Mouse (Mus musculus) left cerebral cortex, adult 11 months (tissue): ENCODE measurements at regions not wholly inside any gene's neighbourhood (a gene's known extent, or its start where the extent isn't known, plus 50 kb on each side); places are given as distances from the start of the nearest gene placed in this dataset.

Source experiments
- DNase-seq: peaks from one replicate; pipeline ENCODE4 v3.0.0; 2022; ENCODE audit warnings: low spot score

DNA sequence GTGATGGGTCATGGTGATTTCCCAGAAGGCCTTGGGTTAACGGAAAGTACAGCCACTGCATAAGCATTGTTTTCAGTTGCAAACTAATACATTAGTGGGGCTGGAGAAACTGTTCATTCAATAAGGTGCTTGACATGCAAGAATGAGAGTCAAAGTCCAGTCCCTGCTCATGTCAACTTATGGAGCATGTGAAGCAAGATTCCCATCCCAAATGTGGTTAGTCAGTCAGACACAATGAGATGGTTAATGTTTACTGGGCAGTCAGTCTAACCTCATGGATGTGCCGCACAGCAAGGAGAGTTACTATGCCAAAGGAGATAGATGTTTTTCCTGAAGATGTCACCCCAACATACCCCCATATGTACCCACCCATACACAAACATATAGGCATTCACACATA is 993.8 kb upstream of the Jmjd1c start:
- DNase-seq, result no peak

DNA sequence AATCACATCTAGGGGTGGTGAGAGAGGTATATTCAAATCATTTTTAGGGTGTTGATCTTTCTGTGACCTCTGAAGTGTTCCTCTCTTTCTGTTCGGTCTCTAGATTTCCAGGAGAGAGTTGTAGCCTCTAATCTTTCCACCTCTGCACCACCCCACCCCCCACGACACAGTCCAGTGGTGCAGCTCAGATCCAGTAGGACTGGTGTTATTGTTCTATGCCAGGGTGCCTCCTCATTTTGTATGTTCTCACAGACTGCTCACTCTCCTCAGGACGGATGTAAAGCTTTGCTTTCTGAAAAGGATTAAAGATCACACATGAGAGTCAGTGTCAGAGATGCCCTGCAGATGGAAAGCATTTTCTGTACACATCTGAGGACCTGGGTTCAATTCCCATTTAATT is 964.6 kb upstream of the Jmjd1c start:
- no peak for DNase-seq

DNA sequence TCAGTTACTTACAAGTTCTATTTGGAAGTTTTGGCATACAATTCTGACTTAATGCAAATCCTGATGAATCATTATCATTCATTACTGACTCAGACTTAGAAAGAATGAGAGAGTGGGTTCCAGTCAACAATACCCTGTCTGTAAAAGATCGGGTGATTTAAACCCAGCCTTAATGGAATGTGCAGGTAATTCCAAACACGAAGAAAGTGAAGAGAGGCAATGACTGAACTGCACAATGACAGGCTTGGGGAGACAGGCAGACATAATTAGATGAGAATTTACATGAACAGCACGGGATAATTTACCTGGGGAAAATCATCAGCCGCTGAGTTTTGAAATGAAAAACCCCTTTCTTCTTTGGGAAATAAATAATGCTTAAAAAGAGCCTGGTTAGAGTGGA is 963.9 kb upstream of the Jmjd1c start:
- DNase-seq, result no peak

DNA sequence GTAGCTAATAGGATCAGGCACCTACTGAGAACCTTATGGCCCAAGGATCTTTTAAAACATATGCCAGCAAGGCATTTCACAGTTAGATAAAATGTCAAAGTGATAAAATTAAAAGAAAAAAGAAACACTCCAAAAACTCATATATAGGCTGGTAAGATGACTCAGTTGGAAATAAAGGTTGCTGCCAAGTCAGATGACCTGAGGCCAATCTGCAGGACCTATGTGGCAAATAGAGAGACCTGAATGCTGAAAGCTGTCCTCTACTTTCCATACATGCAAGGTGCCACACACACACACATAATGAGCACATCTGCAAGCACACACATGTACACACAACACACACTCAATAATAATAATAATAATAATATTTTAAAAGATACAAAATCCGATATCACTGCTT is 953.5 kb upstream of the Jmjd1c start:
- no peak for DNase-seq

DNA sequence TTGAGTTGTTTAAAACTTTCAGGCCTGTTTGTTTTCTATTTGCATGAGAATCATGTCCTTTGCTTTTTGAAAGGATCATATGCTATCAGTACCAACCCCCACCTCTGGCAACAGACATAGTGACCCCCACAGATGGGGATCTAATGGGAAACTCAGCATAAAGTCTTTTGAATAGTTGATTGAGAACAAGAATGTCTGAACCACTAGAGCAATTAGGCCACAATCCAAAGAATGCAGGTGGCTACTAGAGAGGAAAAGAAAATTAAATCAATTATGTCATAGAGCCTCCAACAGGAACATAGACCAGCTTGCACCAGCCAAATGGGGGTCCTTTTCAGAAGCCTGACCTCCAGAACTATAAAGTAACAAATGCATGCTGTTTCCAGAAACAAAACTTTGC is 953.0 kb upstream of the Jmjd1c start:
- DNase-seq, result no peak

DNA sequence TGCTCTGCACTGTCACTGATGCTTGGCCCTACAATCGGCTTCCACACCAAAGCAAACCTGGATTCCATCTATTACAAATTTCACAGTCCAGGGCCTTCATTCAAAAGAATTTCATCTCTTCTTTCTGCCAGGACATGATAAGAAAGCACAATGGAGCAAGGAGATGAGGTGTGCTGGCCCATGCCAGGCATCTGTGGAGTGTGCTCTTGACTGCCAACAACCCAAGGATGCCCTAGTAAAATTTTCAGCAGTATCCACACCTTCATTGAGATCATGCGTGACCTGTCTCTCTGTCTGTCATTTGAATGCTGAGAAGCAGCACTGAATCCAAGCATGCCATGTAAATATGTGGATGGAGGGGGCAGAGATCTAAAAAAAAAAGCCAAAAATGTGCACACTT is 945.0 kb upstream of the Jmjd1c start:
- no peak for DNase-seq

DNA sequence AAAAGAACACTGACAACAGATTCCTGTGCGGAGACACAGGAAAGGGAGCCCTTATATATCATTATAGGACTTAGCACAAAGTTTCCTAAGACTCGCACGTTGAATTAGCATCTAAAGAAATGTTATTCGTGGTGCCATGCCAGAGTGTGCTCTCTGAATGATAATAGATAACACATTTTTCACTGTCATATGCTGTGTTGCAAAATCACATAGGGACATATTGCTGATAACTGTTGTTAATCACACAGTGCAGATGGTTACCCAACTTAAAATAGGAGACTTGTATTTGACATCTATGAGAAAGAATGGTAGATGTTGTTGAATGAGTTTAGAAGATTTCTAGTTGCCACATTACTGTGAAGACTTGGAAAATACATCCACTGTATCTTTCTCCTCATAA is 943.1 kb upstream of the Jmjd1c start:
- no peak for DNase-seq

DNA sequence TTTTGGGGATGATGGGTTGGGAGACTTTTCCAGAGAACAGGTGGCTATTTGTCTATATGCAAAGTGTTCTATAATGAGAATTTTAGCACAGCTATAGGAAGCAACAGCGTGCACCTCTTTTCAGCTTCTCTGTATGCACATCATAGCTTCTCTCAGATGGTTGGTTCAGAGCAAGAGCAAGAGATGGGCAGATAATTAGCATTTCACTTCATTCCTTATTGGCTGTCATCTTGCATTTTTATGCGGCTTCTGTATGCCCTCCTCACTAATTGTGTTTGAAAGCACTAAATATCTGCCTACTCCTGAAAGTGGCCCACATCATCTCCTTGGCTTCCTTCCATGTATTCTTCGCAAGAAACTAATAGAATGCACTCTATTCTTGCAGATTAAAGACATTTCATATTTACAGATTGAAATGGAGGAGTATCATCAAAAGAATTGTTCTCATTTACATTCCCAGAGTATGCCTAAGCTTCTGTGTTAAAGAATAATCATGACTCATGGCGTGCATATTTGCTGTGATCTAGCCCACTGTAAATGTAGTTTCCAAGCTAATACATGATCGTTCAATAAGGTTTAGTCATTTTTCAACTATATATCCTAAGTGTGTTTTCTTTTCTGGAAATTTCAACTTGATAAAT is 934.9 kb upstream of the Jmjd1c start:
- DNase-seq, result no peak

DNA sequence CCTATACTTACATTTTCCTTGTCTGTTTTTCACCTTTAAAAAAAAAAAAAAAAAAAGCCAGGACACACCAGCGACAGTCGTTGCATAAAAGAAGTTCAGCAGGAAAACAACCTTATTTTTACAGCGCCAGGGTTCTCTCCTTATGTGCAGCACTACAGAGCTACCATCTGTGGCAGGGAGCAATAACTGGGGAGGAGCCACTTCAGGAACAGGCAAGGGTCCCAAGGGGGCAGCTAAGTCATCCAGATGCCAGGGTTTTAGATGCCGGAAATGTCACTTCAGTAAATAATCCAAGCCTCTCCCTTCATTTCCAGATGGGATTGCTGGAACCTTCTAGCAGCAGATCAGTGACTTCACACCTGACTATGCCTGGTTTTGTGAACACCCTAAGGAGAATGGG is 923.1 kb upstream of the Jmjd1c start:
- no peak for DNase-seq

DNA sequence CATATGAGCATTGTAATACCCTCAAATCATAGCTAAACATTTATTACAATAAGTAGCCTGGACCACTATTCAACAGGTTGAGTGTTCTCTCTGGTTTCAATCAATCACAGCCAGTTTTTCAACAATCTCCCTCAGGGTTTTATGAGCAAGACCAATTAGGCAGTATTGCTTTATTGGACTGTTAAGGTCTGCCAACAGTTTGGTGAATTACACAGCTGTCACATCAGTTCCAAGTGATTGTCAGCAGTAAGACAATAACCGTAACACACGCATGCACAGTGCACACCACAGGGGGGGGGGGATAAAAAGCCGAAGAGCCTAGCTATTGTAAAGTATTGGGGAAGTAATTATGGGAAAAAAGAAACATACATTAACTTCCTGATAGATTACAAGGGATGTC is 918.6 kb upstream of the Jmjd1c start:
- no peak for DNase-seq

DNA sequence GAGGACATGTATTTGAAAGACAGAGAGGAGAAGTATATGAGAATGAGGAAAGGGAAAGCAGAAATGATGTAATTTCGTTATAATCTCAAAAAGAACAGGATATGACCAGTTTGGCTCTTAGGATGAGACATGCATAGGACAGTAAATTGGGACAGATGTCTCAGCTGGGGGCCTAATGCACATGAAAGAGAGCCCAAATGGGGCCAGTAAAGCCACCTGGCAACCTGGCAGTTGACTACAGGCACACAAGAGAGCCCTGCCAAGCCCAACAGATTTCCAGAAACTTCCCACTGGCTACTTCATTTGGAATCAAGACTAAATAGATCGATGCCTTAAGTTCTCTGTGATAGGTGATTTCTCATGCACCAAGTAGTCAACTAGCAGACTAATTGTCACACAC is 914.7 kb upstream of the Jmjd1c start:
- no peak for DNase-seq

DNA sequence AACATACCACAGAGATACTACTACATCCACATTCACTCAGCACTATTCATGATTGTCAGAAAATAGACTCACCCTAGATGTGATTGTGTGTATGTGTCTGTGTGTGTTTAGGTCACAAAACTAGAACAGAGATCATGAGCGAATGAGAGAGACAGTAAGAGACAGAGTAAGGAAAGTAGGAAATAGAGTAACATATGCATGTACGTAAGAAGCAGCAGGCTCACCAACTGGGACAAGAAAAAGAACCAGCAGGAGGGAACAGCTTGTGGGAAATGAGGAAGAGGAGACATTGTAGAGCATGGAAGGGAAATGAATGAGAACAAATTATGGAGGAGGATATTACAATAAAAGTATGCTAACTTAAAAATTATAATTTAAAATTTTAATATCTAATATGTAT is 912.9 kb upstream of the Jmjd1c start:
- no peak for DNase-seq

DNA sequence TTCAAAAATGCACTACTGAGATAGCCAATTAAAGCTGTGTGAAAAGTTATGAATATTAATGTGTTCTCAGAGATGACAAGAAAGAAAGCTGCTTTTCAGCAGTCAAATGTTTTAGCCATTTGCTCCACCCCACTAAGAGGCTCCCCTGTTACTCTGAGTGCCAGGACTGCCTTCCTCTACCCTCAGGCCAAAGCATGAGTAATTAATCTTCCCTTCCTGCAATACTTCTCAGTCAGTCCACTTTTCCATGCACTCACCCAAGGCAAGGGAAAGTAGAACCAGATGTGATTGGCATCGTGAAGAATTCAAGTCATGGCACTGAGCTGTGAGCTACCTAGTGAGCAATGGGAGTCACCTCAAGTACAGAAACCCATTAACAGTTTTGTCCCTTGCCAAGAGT is 908.9 kb upstream of the Jmjd1c start:
- DNase-seq, result no peak

DNA sequence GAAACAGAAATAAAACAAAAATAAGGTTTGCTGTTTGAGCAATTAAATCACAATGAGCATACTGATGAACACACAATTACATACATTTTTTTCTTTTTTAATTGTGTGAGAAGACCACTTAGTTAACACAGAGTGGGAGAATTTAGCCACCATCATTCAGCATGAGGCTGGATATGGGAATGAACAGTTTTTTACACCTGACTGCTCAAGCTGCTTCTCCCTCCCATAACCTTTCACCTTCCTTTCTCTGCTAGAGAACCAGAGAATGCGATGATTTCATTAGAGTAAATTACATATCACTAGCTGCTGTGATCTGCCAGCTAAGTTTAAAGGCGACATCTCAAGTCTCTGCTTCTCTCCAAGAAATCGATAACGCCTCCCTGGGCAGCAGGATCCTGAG is 894.8 kb upstream of the Jmjd1c start:
- no peak for DNase-seq

DNA sequence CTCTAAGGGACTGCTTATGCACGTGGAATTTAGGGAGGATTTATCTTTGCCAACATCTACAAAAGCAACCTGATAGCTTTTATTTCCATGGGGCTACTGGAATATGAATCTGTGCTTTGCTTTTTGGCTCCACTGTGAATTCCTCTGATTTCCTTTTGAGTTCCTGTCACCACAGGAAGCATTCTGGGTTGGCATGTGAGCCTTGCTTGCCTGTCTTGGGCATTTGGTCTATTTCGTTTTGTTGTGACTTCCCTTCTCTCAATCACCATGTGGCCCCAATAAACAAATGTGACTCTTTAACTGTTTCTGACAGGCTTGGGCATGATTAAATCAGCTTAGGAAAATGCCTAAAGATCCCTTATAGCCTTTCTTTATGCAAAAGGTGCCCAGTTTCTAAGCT is 867.8 kb upstream of the Jmjd1c start:
- no peak for DNase-seq

DNA sequence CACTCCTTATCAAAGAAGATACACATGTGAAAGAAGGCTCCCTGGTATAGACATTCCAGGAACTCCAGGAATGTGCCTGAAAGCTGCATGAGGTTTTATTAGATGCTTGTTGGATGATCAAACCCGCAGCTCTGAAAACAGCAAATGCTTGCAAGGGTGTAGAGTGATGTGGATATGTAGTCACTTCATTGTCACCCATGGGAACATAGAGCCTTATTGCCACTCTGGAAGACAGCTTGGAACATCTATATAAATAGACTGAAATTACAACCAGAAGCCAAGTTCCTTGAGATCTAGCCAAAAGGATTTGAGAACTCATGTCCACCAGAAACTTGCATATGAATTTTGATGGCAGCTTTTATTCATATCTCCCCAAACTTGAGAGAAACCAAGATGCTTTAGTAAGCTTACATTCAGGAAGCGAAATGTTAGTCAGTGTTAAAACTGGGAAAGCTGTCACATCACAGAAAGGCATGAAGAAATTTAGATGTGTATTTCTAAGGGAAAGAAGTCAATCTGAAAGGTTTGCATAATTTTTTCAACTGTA is 861.5 kb upstream of the Jmjd1c start:
- peak; percentile 4 for DNase-seq

DNA sequence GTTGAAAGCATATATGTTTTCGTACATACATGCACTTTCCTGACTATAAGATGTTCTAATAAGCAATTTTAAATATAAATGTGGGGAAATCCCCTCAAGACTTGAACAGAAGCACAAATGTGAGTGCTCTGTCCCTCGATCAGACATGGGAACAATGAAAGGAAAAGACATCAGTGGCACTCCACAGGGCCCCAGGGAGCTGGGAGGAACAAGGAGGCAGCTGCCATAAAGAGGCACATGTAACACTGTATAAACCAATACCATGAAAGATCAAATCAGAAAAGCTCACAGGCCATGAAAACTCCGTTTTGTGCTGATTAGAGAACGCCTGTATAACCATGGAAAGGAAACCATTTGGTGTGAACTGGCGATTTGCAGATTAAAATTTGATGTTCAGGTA is 839.5 kb upstream of the Jmjd1c start:
- DNase-seq, result no peak

DNA sequence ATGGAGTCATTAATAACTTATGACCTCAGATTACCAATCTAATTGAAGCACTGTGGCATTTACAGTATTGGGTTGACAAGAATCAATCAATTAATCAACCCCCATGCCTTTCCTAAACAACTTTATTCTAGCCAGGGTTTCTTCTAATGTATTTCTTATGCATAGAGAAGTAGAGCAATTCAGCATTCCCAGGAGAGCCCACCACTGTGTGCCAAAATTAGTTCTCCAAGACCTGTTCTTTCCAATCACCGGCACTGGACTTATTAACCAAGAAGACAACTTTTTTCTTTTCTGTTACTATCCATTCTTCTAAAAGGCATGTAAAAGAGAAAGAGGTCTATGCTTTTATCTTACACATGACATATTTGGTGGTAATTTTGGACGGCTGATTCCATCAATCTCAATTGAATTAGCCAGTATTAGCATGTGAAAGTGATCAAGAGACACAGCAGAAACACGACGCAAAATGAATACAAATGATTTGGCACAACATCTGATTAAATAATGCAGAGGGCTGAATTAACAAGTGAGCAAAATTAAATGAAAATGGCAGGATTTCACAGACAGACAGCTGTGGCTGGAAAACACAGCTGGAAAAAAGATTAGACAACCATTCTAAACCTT is 825.2 kb upstream of the Jmjd1c start:
- no peak for DNase-seq

DNA sequence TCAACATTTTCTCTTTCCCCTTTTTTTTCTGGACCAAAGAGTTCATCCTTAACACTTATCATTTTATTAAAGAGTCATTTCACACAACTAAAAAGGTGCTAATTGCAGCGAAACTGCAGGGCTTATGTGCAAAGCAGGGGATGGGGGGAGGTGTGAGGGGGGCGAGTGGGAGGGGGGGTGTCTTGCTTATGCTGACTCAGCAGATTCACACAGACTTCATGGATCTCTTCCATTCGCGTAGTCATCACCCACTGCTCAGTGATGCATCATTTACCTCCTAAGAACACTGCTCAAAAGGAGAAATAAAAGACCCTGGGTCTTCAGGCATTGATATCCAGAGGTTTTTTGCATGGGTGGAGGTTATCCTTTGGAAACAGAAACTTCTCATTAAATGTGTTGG is 800.3 kb upstream of the Jmjd1c start:
- no peak for DNase-seq

DNA sequence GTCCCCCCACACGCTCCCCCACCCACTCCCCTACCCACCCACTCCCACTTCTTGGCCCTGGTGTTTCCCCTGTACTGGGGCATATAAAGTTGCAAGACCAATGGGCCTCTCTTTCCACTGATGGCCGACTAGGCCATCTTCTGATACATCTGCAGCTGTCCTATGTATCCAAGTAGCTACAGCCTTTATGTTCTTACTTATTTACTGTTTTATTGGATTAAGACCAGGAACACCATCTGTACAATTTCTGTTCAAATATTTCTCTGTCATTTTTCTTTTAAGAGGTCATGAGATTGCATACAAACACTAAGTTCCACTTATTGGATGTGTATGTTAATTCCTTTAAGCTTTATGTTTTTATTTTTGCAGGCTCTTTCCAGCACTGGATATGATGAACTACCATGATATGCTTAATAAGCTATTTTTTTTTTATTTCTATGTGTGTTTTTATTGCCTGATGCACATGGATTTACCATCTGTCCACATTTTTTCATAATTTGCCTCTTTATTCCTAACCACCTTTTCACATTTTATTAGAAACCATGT is 792.6 kb upstream of the Jmjd1c start:
- DNase-seq, result no peak

DNA sequence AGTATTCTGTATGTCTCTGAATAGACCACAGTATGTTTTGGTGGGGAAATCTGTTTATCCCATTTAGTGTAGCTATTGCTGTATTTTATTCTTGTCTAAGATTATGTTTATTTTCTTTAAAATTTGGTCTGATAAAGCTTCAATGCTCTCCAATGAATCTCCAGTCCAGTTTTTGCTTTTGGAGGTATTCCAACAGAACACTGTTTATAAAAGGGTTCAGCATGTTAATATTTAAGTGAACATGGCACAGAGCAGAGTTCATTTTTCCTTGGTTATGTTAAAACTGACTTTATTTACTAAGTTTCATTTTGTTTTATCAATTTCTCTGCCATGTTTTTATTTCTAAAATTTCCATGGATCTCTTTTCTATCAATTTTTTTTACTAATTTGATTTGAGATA is 791.0 kb upstream of the Jmjd1c start:
- DNase-seq, result no peak

DNA sequence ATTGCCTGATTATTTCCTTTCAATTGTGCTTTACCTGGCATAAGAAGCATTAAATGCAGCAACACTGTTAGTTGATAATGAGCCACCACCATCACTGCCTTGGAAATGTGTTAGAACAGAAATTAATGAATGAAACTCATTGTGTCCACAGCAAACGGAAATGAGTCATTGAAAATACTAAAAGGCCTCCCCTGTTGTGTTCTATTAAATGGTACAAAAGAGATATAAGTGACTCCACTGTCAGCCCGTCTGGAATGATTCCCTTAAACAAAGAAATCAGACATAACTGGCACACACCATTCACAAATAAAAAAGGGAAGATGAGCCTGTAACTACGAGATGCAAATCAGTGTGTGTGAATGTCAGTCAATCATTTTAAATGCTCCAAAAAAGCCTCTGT is 764.8 kb upstream of the Jmjd1c start:
- no peak for DNase-seq

DNA sequence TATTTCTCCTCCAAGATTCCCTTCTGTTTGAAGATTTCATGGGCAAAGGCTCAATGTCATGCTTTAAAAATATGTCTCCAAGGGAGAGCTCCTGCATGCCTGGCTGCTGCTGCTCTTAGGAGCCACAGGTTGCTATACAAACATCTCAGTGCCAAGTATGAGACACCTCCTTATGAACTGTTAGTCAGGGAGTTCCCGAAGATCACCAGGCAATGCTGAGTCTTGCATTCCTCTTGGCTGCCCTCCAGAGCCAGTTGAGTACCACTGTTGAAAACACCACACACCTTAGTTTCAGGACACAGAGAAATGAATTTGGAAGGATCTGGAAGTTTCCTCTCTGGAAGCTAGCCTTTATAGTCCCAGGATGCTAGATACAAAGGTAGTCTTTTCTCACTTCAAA is 757.9 kb upstream of the Jmjd1c start:
- no peak for DNase-seq

DNA sequence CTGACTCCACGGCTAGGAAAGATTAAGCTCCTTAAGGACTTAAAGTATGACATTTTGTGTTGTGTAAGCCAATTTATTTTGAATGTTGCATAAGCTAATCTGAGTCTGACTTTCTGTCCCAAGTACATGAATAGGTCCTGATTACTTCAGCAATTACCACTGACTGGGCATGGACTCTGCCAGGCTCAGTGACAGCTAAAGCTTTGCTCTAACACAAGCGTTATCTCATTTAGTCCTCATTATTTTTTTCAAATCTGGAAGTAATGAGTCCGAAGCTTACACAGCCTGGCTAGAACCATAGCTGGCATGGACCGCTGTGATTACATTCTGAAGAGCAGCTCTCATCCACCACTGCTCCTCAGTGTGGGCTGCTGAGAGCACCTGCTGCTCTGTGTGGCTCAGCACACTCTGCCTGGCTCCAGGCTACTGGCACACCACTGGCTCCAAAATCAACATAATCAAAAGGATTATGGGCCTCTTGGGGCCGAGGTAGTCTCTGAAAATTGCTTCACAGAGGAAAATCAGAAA is 753.0 kb upstream of the Jmjd1c start:
- no peak for DNase-seq
